Comparison of ENCODE assay signal across 27 mouse cellular contexts in genomic region chr4:32425641-32426040, GRCm38 (mm10).
"Had no signal": no experiment of that assay in that cellular context is flagged by ENCODE, and none has a peak within 500 bp of the region (broad histone marks: within the 10 kb centered on the region; RNA-seq: fewer than 3 reads in every experiment).

No protein-coding gene starts in this region.

- DNase-seq: gastrocnemius, postnatal 14 days; gastrocnemius, postnatal 36 days; heart, adult 11 months; heart, adult 2 months; heart, postnatal 14 days; heart, postnatal 36 days; kidney, adult 11 months; kidney, adult 2 months; kidney, adult 9 months; kidney, postnatal 14 days; kidney, postnatal 36 days; layer of hippocampus, adult 9-11 months; layer of hippocampus, postnatal 36 days; left cerebral cortex, postnatal 4 days had no signal

- ATAC-seq: hindbrain, postnatal 0 days; intestine, embryonic 16.5 days; liver, embryonic 12.5 days had no signal

- H3K9ac ChIP-seq: heart, embryonic 13.5 days; heart, embryonic 15.5 days; hindbrain, embryonic 13.5 days; hindbrain, embryonic 15.5 days; kidney, embryonic 15.5 days; limb, embryonic 13.5 days; limb, embryonic 15.5 days; liver, embryonic 12.5 days; liver, embryonic 14.5 days had no signal

- H3K27me3 ChIP-seq: heart, embryonic 13.5 days; heart, embryonic 15.5 days; hindbrain, embryonic 13.5 days; hindbrain, embryonic 15.5 days; kidney, embryonic 15.5 days; limb, embryonic 13.5 days; limb, embryonic 15.5 days had no signal

- H3K4me1 ChIP-seq: kidney, embryonic 15.5 days; liver, embryonic 12.5 days had no signal

- H3K9me3 ChIP-seq: heart, embryonic 13.5 days; heart, embryonic 15.5 days; hindbrain, embryonic 13.5 days; hindbrain, embryonic 15.5 days; kidney, embryonic 15.5 days; limb, embryonic 13.5 days; limb, embryonic 15.5 days; liver, embryonic 12.5 days had no signal

- H3K4me3 ChIP-seq: heart, adult 2 months; heart, embryonic 13.5 days; heart, embryonic 15.5 days; hindbrain, embryonic 13.5 days; hindbrain, embryonic 15.5 days; kidney, embryonic 15.5 days; limb, embryonic 13.5 days; limb, embryonic 15.5 days; liver, embryonic 12.5 days had no signal

- H3K36me3 ChIP-seq: heart, embryonic 13.5 days; heart, embryonic 15.5 days; hindbrain, embryonic 13.5 days; hindbrain, embryonic 15.5 days; kidney, embryonic 15.5 days; limb, embryonic 13.5 days; limb, embryonic 15.5 days; liver, embryonic 12.5 days had no signal

- H3K27ac ChIP-seq: heart, adult 2 months; heart, embryonic 13.5 days; heart, embryonic 15.5 days; hindbrain, embryonic 15.5 days; hindbrain, postnatal 0 days; kidney, embryonic 15.5 days; kidney, postnatal 0 days; limb, embryonic 13.5 days; limb, embryonic 15.5 days; liver, embryonic 12.5 days; liver, embryonic 14.5 days had no signal

- H3K4me2 ChIP-seq: heart, embryonic 11.5 days; heart, embryonic 13.5 days; heart, embryonic 15.5 days; hindbrain, embryonic 13.5 days; hindbrain, embryonic 15.5 days; kidney, embryonic 15.5 days; limb, embryonic 13.5 days; limb, embryonic 15.5 days; liver, embryonic 12.5 days had no signal
